Mouse (Mus musculus) macrophage (primary cell): ENCODE data around the gene Calml3. TPM values are rescaled to one million over a fixed set of nuclear protein-coding genes. Genes with fewer than 3 reads are reported as not detected.
"Not testable (repeated sequence)": the region's sequence is repeated elsewhere in the genome, so short reads cannot be mapped to it uniquely, and the experiment has no call there.

Experiments
- H3K27ac ChIP-seq: fragments of 350-480 bp; formaldehyde crosslinking; 2 replicates; pipeline ENCODE4 v1.9.0; 2021
- H3K36me3 ChIP-seq: fragments of 350-480 bp; formaldehyde crosslinking; 2 replicates; pipeline ENCODE4 v1.9.0; 2021; ENCODE audit errors: inconsistent target
- H3K4me3 ChIP-seq: fragments of 350-480 bp; formaldehyde crosslinking; 2 replicates; pipeline ENCODE4 v1.9.0; 2021; ENCODE audit errors: inconsistent target
- H3K79me2 ChIP-seq: fragments of 350-480 bp; formaldehyde crosslinking; 2 replicates; pipeline ENCODE4 v1.9.0; 2021; ENCODE audit errors: inconsistent target
- WGBS: methylation state at CpG from one replicate; pipeline ENCODE4 v1.1.7; 2026; ENCODE audit warnings: inconsistent platforms; ENCODE audit not compliant: missing documents; 5-methylcytosine and 5-hydroxymethylcytosine counted together
- polyA plus RNA-seq: library from polyadenylated mRNA; stranded (reverse); fragments of 250-400 nt; gene quantifications from 3 replicates; pipeline ENCODE4 v1.2.4, GENCODE M21; 2018; ENCODE audit warnings: inconsistent platforms
- total RNA-seq, 78 experiments: library from RNA; depleted of rRNA; stranded (reverse); fragments of 250-400 nt; gene quantifications; 1 replicate in 9 of 78; 2 replicates in 24 of 78; 3 replicates in 43 of 78; 4 replicates in 2 of 78; pipeline ENCODE4 v1.2.4; 2018; ENCODE audit warnings: inconsistent platforms in 56 of 78

Calml3 gene
- total RNA-seq (2018; cell fraction: chromatin; rRNA removed): not detected
- not detected for total RNA-seq (2018; cell fraction: cytosol; rRNA removed)
- not detected for total RNA-seq (2018; cell fraction: nucleus; rRNA removed)
- polyA plus RNA-seq: not detected in 3 replicates

DNA sequence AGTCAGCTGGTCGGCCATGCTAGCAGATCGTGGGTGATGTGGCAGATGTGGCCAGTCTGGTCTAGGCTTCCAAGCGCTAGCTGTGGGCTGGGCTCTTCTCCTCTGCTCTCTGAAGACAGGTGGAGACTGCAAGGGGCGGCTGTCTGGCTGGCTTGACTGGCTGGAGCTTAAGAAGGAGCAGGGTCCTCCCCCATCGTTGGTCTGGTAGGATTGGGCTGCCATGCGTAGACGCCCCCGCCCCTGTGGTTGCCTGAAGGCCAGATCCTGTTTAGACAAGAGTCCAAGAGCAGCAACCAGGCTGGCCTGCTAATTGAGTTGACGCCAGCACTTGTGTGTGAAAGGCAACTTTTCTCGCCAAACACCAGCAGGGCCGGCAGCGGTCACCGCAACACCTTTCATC lies at the start of gene Calml3:
Gene Calml3, minus strand, starts transcription at position 131 of the 400 bp plus-strand sequence.
- Histone ChIP-seq H3K27ac (no peak within 1 kb of the TSS), H3K79me2 (no peaks in the 10 kb centered on the region), H3K4me3 (no peak within 1 kb of the TSS), H3K36me3 (no peaks in the 10 kb centered on the region)
- WGBS: 90% methylated on average over 13 of the region's 13 CpGs

DNA sequence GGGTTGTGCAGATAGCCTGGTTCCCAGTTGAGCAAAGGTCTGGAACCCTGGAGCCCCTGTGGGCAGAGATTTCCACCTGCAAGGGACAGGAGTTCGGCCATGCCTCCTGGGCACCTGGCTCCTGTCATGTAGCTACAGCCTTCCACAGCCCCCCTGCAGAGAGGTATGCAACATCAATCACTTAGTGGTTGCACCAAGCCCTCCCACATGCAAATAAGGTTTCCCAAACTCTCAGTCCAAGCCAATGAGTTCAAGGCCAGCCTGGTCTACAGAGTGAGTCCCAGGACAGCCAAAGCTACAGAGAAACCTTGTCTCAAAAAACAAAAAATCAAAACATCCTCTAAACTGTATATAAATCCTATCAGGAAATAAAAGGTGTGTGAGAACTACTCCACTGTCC lies 46.2 kb upstream of the Calml3 start:
- no peak overlapping the region for H3K4me3 ChIP-seq
- H3K36me3 ChIP-seq: no peaks in the 10 kb centered on the region
- H3K27ac ChIP-seq: no peak overlapping the region
- no peaks in the 10 kb centered on the region for H3K79me2 ChIP-seq
- 90% methylated on average over 1 of the region's 1 CpGs for WGBS

DNA sequence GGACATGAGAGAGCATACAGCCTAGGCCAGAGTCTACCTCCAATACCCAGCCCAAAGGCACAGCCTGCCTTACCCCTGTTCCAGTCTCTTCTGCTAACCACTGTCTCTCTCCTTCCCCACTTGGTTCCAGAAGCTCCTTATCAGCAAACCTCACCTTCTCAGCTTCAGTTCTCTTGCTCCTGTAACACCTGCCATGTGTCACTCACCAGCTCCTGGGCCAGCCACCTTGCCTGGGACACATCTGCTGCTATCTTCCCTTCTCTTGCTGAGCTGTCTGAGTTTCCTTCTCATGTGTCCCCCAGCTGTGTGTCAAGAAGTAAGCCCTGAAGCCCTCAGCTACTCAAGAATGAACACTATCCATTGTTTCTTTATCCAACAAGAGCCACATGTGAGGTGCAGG lies 36.5 kb upstream of the Calml3 start:
- H3K79me2 ChIP-seq, H3K36me3 ChIP-seq, H3K27ac ChIP-seq, H3K4me3 ChIP-seq: not testable (repeated sequence)

DNA sequence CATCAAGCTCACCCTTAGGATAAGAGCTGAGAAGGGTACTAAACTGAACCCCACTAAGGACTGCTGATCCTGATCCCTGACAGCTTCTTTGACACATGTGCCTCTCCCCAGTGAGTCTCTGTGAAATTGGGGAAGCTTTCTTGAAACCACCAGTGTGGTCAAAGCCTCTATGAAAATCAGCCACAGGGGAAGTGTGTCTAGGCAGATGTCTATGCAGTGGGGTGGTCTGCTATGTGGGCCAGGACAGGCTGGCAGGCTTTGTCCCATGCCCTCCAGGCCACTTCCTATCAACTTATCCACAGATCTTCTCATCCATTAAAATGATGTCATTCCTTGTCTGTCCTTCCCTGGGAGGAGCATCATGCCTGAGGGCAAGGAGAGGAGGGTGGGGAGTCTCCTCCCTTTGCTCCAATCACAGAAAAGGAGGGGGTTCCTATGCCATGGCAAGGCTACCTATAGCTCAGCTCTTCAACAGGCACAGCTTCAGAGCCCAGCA lies 33.2 kb upstream of the Calml3 start, which contains the start of gene Calm4:
Gene Calm4, plus strand, starts transcription at position 446 of the 496 bp plus-strand sequence.
- not testable (repeated sequence) for H3K36me3 ChIP-seq, H3K4me3 ChIP-seq

DNA sequence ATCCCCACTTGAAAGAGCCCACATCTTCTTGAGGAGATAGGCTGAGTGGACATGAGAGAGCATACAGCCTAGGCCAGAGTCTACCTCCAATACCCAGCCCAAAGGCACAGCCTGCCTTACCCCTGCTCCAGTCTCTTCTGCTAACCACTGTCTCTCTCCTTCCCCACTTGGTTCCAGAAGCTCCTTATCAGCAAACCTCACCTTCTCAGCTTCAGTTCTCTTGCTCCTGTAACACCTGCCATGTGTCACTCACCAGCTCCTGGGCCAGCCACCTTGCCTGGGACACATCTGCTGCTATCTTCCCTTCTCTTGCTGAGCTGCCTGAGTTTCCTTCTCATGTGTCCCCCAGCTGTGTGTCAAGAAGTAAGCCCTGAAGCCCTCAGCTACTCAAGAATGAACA lies 29.5 kb upstream of the Calml3 start:
- not testable (repeated sequence) for H3K4me3 ChIP-seq, H3K36me3 ChIP-seq, H3K79me2 ChIP-seq, H3K27ac ChIP-seq

More for the DNA sequence above, 33.2 kb upstream of the Calml3 start, which contains the start of gene Calm4:
- not testable (repeated sequence) for H3K79me2 ChIP-seq, H3K27ac ChIP-seq

DNA sequence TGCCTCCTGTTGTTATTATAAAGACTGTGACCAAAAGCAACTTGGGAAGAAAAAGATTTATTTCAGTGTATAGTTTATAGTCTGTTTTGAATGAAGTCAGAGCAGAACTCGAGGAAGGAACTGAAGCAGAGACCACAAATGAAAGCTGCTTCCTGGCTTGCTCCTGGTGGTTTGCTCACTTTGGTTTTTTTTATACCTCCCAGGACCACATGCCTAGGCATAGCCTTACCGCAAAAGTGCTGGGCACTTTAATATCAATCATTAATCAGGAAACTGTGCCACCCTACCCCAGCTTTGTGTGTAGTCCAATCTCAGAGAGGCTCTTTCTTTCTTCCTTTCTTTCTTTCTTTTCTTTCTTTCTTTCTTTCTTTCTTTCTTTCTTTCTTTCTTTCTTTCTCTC lies 28.3 kb upstream of the Calml3 start:
- H3K27ac ChIP-seq: no peak overlapping the region
- H3K36me3 ChIP-seq: no peaks in the 10 kb centered on the region
- WGBS: 4% methylated on average over 2 of the region's 2 CpGs
- H3K79me2 ChIP-seq: no peaks in the 10 kb centered on the region
- H3K4me3 ChIP-seq: no peak overlapping the region

DNA sequence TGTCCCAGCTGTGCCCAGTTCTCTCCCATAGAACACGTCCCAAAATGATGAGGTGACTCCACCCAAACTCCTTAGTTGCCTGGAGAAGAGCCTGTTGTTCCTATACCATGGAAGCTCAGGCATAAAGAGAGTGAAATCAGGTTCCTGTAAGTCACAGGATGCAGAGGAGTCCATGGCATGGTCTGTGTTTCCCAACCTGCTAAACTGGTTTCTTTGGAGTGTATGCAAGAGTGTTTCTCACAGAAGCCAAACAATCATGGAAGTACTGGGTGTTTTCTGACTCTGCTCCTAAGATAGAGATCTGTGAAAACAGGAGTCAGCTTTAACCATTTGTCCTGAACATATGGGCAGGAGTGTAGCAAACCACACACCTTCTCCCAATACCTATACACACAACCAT lies 27.9 kb upstream of the Calml3 start:
- H3K36me3 ChIP-seq: no peaks in the 10 kb centered on the region
- no peaks in the 10 kb centered on the region for H3K79me2 ChIP-seq
- H3K27ac ChIP-seq: no peak overlapping the region
- 69% methylated on average over 1 of the region's 1 CpGs for WGBS
- H3K4me3 ChIP-seq: no peak overlapping the region

DNA sequence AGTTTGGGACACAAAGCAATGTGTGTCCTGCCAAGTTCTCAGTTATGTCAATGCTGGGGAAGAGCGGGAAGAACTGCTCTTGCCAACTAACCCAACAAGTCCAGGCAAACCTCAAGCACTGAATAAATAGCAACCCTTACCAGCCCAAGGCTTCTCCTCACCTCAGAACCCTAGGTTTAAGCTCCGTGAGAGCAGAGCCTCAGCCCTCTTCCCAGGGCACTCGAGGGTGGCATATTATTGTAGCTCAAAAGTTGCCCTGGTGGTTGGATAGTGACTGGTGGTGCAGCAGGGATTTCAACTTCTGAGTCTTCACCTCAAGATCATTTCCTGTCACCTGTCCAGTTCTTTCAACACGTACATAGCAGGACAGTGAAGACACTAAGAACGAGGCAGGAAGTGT lies 27.4 kb upstream of the Calml3 start:
- no peak overlapping the region for H3K27ac ChIP-seq
- no peaks in the 10 kb centered on the region for H3K79me2 ChIP-seq
- H3K36me3 ChIP-seq: no peaks in the 10 kb centered on the region
- 66% methylated on average over 5 of the region's 5 CpGs for WGBS
- no peak overlapping the region for H3K4me3 ChIP-seq

DNA sequence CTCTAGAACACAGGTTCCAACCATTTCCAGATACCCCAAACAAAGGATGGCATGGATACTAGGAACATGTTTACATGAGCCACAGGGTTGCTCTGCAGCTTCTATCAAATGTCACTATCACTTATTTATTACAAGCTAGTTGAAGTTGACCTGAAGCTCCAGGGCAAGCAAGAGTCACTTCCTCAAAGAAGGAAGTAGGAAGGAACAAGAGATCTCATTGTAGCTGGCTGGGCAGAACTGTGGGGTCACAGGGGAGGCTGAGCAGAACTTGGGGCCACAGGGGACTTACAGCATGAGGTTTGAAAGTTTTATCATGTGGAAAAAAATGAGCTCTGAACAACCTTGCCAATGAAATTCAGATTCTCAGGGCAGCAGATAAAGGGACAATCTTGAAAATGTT lies 21.6 kb upstream of the Calml3 start:
- Histone ChIP-seq H3K27ac (no peak overlapping the region), H3K4me3 (no peak overlapping the region), H3K36me3 (no peaks in the 10 kb centered on the region), H3K79me2 (no peaks in the 10 kb centered on the region)

DNA sequence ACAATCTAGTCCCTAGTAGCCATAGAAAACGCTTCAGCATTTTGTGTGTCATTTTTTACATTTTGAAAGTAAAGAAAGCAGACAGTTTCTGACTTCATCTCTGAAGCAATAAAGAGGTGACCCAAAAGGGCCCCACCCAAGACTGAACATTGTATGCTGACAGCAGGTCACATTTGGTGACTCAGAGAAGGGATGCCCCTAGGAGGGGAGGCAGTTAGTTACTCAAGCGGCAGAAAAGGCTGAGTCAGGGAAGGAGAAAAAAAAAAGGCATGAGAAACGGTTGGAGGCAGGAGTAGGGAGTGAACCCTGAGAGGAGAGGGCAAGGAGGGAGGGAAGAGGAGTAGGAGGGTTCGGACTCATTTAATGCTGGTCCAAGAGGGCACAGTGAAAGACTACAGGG lies 18.0 kb upstream of the Calml3 start:
- no peak overlapping the region for H3K4me3 ChIP-seq
- 39% methylated on average over 4 of the region's 4 CpGs for WGBS
- no peaks in the 10 kb centered on the region for H3K79me2 ChIP-seq
- H3K27ac ChIP-seq: no peak overlapping the region
- H3K36me3 ChIP-seq: no peaks in the 10 kb centered on the region

DNA sequence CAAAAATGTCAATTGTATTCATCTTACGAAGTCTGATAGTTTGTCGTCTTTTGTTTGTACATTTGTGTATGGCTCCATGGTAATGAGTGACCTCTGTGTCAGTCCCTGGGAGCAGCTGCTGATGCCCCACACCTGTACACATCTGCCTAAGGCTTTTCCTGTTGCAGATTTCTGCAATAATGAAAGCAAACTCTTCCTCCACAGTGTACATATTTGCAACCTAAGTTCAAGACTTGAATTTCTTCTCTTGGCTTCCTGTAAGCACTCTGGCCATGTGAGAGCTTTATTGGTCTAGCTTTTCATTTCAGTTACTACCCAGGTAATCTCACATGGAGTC lies 14.6 kb upstream of the Calml3 start:
- no peaks in the 10 kb centered on the region for H3K79me2 ChIP-seq
- 97% methylated on average over 2 of the region's 2 CpGs for WGBS
- no peaks in the 10 kb centered on the region for H3K36me3 ChIP-seq
- H3K4me3 ChIP-seq: no peak overlapping the region
- no peak overlapping the region for H3K27ac ChIP-seq

DNA sequence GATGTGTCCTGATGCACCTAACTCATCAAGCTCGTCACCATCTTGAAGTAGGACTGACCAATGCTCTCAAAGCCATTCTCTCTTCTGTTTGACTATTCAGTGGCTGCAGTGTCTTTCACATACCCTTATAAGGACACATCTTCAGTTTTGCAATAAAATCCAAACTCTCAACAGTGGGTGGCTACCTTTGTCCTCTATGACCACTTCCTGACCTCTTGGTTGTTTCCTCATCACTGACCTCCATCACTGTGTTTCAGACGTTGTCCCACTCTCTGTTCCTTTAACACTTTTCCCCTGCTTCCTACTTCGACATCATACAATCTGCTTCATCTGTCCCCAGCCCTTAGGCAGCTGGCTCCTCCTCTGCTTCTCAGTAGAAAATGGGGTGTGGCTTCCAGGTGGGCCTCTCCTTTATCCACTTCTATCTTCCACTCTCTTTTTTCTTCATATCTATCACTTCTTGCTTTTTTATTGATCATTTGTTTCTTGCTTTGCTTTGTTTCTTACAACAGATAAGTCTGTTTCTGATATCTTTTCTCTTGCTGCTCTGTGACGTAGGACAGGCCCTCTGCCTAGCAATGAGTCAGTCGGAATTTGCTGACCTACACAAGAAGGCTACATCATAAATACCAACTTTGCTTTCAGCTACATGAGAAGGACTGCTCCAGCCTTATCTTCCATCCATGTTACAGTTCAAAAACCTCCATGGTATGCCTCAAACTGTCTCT lies 14.1 kb upstream of the Calml3 start:
- no peak overlapping the region for H3K27ac ChIP-seq
- no peak overlapping the region for H3K4me3 ChIP-seq
- no peaks in the 10 kb centered on the region for H3K36me3 ChIP-seq
- 60% methylated on average over 5 of the region's 5 CpGs for WGBS
- H3K79me2 ChIP-seq: no peaks in the 10 kb centered on the region

DNA sequence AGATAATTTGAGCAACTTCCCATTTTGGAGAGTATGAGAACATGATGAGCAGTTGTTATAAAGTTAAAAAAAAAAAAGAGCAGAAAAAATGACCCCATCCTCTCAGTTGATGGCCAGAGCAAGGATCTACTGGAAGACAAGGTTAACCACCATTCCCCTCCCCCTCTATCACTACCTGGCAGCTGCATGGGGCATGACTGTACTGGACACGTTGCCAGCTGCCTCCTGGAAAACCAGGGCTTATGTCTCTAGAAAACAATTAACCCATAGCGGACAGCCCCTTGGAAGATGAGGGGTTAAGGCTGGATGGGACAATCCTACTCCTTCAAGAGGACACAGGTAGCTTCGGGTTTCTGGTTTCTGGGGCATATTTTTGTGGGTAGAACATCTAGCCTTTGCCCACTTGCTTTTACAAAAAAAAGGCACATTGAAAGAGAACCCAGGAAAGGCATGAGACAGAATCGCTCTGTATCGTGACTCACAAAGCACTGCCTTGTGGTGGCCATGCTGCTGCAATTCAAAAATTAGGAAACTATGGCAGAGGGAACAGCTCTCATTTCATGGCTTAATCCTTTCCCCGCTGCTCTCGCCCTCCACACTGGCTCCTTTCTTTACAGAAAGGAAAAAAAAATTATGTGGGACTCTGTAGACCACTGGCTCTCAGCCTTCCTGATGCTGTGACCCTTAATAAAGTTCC lies 3.2 kb upstream of the Calml3 start:
- H3K36me3 ChIP-seq: no peaks in the 10 kb centered on the region
- 92% methylated on average over 7 of the region's 7 CpGs for WGBS
- H3K79me2 ChIP-seq: no peaks in the 10 kb centered on the region
- no peak overlapping the region for H3K4me3 ChIP-seq
- H3K27ac ChIP-seq: no peak overlapping the region

DNA sequence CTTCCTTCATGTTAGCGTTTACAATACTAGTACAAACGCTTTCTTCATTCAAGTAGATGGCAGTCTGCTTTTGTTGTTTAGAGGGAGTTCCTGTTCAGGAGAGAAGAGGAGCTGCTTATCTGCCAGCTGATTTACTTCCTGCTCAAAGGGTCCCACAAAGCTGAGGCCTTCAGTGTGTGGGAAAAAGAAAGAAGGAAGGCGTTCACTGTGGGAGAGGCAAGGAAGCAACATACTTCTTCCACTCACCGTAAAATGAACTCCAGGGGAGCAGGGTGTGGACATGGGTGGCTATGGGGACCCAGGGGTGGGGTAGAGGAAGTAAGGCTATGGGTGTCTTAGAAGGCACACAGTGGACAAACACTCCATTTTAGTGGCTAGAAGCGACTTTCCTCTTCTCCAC lies 1.5 kb upstream of the Calml3 start:
- Histone ChIP-seq H3K4me3 (no peak overlapping the region), H3K36me3 (no peaks in the 10 kb centered on the region), H3K27ac (no peak overlapping the region), H3K79me2 (no peaks in the 10 kb centered on the region)
- 36% methylated on average over 5 of the region's 5 CpGs for WGBS

DNA sequence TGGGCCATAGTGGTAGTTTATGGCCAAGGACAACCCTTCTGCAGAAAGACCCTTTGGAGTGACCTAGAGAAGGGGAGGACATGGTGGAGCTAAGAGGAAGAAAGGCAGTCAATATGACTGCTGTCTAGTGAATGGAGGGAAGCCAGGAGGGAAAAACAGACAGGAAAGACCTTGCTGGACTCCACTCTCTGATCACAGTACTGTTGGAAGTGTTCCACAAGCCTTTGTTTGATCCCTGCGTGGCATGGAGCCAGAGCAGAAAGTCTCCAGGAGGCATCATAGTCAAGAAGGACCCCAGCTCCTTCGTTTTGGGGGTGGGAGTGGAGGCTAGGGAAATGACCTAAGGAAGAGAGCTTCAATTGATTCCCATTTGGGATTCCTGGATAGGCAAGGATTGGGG lies 1.0 kb upstream of the Calml3 start:
- H3K79me2 ChIP-seq: no peaks in the 10 kb centered on the region
- no peaks in the 10 kb centered on the region for H3K36me3 ChIP-seq
- H3K4me3 ChIP-seq: no peak overlapping the region
- WGBS: 77% methylated on average over 2 of the region's 2 CpGs
- no peak overlapping the region for H3K27ac ChIP-seq
